Mouse (Mus musculus) adrenal gland, adult 8-10 months (tissue): ENCODE data around the gene Sae1. TPM values are rescaled to one million over a fixed set of nuclear protein-coding genes. Genes with fewer than 3 reads are reported as not detected.
A peak's percentile ranks its signal among the peaks of the same experiment; 100 is the strongest.

Experiments
- DNase-seq: peaks from one replicate; pipeline ENCODE4 v3.0.0; 2022
- total RNA-seq, 4 experiments: library from RNA; stranded (reverse); gene quantifications; 2 replicates each; pipeline ENCODE4 v1.2.4; 2022

Sae1 gene
- total RNA-seq, 4 experiments from 2014 or later: 64.0 to 78.2 (median 67.5) TPM

DNA sequence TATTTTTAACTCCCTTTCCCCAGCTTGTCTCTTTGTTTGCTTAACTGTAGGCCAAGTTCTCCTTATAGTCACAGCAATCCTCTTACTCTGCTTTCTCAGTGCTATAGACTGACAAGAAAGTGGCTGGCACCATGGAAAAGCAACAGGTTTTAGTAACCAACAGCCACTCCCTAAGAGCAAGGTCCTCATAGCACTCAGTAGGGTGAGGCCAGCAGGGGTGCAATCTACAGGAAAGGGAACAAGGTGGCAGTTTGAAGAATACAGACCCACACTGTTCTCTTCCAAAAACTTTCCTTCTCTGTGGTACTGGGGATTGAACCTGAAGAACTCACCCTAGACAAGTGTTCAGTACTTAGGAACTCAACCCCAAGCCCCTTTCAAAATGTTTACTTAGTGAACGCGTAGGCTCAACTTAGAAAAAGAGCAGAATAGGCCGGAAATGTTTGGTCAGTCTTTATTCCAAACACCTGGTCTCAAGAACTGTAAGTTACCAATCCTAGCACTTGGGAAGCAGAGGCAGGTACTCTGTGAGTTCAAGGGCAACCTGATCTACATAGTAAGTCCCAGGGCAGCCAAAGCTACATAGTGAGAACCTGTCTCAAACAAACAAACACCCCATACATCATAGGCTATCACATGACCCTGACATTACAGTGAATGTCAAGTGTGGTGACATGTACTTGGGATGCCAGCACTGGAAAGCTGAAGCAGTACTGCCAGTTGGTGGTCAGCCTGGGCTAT is 31.6 kb downstream of the Sae1 start:
- DNase-seq: no peak

DNA sequence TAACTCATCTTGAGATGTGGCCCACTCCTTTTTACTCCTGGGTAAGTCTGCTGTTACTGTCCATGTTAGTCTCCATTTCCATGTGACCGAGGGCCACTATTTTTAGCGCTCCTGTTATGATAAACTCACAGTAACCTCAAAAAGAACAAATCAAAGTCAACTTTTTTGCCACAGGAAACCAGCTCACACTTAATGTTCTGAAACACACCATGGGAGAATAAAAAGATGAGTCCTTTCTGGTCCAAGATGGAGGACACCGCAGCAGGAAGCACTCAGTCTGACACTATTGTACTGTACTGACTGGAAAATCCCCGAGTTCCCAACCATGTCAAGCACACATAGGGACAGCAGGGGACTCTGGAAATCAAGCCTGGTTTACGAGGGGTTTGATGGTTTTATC is 37.6 kb downstream of the Sae1 start:
- no peak for DNase-seq

DNA sequence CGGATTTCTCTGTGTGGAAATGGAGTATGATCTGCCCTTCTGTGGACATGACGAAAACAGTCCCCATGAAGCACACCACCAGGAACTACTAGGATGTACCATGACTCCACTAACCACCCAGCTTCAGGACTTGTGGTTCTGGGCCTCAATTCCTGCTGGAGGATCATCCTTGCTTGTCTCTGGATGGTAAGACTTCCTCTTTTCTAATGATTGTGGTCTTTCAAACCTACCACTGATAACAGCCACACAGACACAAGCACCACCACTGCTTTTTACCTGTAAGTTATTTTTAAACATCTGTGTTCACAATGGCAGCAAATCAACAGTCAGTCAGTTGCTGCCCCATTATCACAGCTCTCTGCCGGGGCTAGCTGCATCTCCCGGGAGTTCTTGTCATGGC is 42.3 kb downstream of the Sae1 start:
- no peak for DNase-seq

DNA sequence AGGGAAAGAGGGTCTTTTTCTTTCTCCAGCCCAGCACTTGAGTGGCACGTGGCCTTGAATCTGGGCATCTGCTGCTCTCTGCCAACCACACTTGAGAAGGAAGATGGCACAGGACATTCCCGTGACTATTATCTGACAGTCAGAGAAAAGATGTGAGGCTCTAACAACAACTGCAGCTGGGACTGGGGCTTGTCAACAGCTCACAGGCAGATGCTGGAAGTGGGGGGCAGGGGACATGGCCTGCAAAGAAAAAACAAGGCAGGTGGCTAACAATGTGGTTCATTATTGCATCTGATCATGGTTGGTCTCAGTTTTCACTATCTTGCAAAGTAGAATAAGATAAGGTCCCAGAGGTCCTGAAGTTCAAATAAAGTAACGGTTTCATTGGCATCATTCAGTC is 43.0 kb downstream of the Sae1 start:
- DNase-seq: no peak

DNA sequence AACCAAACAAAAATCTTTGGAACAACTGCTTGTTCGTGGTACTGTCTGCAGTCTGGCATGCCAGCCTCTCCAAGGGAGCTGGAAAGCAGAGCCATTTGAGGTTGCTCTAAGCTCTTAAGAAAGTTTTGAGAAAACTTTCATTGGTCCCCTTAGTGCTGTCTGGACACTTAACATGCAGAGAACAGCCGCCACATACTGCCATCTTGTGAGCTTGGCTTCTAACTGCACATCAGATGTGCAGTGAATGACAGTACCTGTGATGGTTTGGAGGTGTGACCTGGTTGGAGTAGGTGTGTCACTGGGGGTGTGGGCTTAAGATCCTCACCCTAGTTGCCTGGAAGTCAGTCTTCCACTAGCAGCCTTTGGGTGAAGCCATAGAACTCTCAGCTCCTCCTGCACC is 49.9 kb downstream of the Sae1 start:
- DNase-seq: no peak

DNA sequence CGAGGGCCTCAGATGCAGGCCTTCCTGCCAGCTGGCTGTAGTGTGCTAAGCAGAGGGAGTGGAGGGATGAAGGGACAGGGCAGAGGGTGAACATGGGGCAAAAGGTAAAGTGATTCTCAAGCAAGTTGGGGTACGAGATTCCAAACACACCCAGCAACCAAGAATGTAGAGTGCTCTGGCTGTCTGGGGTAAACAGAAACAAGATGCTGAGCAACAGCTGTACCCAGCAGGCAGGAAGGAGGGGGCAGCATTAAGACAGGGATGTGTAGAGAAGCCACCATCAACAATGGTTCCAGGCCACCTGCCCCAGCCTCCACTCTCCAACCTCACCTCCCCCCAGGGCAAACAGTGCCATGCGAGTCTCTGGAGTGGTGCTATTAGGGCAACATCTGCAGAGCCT is 58.5 kb downstream of the Sae1 start:
- no peak for DNase-seq

DNA sequence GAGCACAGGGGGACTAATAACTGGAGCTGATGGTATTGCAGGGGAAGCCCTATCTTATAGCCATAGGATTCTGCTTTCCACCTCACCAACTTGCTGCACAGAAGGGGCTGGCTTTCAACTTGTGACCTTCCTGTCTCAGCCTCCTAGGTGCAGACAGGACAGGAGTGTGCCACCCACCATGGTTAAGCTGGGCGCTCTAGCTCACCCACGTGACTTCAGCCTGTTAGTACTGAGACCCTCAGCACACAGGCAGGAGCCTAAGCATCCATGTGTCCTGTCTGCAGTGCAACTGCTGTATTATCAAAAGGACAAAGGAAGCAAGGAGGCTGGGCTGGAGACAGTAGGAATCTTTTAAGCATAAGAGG is 61.0 kb downstream of the Sae1 start:
- DNase-seq: no peak

DNA sequence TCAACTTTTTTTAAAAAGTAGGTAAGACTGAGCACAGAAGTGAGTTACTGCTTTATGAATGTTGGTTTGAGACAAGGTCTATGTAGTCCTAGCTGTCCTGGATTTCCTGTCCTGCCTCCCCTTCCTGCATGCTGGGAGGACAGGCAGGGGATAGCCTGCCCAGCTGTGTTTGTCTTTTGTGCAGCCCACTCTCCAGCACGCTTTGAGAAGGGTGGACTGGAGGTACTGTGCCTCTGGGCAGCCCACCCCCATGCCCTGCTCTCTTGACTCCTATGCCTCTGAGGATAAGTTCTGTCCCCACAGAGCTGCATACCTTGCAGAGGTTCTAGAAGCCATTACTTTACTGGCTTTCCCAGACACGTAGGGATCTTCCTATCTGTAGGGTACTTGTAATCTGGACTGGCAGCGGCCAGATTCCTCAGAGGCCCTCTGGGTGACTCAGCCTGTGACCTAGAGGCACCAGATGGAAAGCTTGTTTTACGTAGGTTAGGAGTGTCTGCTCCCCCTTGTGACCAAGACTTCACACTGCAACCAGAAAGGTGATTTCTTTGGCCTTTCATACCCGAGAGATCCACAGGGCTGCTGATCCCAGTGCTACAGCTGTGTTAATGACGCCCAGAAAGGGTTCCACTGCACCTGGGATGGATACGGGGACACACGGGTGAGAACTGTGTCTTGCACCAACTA is 61.5 kb downstream of the Sae1 start:
- DNase-seq: peak; percentile 81

DNA sequence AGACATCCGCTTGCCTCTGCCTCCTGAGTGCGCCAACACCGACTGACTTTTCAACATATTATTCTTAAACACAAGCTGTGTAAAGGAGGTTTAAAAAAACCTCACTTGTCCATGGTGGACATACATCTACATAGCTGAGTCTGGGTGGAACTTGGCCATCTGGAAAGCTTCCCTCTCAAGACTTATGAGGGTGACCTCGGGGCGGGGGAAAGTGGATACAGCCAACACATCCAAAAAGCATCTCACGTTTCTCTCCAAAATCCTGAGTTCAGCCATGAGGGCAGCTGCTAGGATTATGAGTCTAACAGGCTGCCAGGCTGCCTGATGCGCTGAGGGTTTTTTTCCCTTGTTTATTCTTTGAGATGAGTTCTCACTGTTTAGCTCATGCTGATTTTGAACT is 62.9 kb downstream of the Sae1 start:
- DNase-seq: no peak

DNA sequence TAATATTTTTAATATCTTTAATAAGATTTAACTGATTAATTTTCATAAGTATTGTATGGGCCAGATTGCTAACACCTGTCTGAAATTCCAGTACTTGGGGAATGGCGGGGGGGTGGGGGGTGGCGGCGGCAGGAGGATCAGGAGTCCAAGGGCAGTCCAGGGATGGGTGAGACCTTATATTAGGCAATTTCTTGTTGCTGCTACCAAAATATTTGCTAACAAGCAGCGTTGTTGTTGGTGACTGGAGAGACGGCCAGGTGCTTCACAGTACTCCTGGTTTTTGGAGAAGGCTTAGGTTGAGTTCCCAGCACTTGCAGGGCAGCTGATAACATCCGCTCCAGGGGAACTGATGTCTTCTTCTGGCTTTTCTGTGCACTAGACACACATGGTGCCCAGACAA is 67.1 kb downstream of the Sae1 start:
- no peak for DNase-seq

DNA sequence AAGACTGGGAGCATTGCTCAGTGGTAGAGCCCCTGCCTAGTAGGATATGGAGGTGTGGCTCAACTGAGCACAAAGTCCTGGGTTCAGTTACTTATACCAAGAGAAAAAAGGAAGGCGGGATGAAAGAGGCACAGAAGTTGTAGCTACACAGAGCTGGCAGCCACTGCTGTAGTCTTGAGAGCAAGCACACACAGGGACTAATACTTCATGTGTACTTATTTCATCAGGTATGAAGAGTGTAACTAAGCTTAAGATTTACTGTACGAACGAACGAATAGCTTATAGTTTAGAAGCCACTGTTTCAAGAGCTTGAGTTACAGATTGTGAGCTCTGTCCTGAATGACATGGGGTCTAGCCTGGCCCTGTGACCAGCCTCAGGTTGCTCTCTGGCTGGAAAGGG is 68.4 kb downstream of the Sae1 start:
- no peak for DNase-seq

DNA sequence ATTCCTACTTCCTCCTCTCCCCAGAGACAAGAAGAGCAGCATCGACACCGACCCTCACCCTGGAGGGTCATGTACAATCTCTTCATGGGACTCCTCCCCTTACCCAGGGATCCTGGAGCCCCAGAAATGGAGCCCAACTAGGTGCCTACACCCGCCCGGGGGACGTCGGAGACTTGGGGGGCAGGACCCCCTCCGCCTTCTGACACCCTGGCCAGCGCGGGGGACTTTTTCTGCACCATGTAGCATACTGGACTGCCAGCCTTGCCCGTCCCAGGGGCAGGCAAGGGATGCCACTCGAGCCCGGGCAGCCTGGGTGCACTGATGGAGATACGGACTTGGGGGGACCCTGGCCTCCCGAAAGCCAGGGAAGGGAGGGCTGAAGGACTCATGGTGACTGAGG is 70.5 kb downstream of the Sae1 start:
- DNase-seq: no peak

DNA sequence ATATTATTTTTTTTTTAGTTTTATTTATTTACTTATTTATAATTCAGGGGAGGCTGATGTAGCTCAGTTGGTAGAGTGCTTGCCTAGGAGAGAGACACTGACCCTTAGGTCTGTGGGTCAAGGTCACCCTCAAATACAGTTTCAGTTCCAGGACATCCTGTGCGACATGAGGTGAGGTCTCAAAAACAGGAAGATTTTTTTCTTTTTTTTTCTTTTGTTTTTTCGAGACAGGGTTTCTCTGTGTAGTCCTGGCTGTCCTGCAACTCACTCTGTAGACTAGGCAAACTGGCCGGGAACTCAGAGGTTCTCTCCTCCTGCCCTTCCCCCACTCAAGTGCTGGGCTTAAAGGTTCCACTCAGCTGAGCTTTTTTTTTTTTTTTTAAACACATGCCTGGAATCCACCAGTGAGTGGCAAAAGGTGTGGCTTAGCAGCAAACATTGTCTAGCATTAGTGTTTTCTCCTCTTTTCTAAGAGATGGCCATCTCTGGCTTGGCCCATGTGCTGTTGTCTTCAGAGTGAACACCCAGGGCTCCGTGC is 72.3 kb downstream of the Sae1 start:
- no peak for DNase-seq

DNA sequence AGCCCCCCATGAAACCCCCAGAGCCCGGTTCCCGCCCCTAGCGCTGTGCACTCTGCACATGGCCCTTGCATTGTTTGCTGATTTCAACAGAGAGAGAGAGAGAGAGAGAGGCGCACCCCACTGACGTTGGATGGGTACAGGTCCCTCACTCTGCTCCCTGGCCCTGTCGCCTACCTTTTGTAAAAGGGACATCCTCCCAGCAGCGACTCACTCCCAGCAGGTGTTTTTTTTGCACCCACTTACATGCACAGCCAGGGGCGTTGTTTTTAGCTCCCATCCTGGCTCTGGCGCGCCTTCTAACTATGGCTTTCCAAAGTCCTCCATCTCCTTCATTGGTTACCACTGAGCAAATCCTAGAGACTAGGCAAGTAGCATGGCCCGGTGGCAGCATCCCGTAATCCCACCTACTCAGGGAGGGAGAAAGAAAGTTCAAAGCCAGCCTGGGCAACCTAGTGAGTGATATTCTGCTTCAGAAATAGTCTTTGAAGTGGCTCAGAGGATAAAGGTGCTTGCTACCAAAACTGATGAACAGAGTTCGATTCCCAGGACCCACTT is 73.3 kb downstream of the Sae1 start:
- DNase-seq: no peak

DNA sequence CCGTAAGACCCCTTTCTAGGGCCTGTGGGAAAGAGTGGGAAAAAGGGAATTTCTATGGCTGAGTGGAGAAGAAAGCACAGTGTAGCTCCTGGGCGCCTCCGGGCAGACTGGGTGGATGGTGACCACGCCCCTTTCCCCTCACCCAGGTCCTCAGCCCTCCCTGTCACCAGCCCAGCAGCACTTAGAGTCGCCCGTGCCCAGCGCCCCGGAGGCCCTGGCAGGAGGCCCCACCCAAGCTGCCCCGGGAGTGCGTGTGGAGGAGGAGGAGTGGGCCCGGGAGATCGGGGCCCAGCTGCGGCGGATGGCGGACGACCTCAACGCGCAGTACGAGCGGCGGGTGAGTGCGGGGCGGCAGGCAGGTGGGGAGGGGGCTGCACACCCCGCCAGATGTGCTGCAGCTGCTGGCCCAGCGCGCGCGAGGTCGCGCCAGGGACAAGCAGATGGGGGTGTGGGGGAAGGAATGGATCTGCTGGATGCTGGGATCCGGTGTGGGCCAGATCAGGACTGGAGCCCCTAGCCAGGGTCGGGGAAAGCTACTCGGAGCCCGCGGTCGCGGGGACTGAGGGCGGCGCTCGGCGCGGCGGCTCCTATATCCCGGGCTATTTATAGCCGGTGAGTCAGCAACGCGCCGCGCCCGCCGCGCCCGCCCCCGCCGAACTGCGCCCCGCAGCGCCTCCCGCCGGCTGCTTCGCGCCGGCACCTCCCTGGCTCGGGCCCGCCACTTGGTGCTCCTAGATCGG is 74.0 kb downstream of the Sae1 start:
- peak; percentile 71 for DNase-seq

DNA sequence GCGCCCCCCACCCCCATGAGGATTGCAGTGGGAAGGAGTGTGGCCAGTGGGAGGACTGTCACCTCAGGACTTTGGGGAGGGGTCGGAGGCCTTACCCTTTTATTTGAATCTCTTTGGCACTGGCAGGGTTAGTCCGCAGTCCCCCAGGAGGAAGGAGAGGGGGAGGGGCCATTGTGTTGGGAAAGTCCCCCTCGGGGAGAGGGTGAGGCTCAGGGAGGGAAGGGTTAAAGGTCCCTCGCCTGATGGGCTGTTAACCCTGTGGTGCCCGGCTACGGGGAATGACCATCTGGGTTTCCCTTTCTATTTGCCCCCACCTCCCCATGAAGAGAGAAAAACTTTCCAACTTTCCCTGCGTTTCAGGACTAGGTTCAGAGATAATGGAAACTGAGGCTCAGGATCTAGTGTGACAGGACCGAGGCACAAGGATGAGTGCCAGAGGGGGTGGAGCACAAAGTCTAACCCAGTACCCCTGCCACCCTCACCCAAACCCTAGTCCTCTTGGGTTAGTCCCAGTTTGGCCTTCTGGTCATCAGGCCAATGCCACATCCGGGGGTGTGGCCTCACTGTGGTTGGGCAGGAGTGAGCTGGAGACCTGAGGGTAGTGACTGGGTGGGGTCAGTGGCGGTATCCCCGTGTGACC is 74.8 kb downstream of the Sae1 start:
- DNase-seq: peak; percentile 78

DNA sequence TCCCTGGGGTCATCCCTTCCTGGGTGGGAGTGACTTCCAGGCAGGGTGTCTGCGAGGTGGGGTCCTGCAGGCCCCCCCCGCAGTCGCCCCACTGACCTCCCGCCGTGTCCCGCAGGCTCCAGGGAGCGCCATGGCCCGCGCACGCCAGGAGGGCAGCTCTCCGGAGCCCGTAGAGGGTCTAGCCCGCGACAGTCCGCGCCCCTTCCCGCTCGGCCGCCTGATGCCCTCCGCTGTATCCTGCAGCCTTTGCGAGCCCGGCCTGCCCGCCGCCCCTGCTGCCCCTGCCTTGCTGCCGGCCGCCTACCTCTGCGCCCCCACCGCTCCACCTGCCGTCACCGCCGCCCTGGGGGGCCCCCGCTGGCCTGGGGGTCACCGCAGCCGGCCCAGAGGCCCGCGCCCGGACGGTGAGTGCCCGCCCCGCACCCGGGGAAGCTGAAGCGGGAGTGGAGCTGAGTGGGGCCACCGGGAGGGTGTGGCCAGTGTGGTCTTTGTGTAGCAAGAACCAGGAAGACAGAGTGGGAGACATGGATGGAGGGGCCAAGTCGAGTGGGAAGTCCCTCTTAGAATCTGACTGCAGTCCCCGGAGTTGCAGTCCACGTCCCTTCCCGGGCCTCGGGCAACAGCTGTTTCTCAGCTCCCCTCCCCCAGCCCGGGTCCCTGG is 75.5 kb downstream of the Sae1 start:
- DNase-seq: peak; percentile 37

DNA sequence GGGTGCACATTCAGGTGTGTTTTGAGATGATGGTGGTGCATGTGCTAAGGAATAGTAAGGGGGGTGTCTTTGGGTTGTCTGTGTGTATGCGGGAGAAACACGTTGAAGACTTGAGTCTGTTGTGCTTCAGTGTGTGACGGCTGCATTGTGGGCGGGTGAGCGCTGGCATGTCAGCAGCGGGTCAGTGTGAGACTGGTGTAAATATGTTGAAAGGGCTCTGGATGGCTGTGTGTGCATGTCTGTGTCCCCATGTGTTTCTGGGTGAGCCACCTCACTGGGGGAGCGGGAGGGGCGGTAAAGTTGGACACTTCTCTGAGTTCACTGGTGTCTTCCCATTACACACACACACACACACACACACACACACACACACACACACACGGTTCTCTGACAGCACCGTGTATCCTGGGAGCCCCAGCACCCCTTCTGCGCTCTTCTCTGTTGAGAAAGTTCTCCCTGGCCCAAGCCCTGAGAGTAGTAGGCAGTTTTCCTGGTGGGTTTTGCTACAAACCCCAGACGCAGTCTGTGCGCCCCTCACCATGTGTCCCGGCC is 76.1 kb downstream of the Sae1 start:
- no peak for DNase-seq

DNA sequence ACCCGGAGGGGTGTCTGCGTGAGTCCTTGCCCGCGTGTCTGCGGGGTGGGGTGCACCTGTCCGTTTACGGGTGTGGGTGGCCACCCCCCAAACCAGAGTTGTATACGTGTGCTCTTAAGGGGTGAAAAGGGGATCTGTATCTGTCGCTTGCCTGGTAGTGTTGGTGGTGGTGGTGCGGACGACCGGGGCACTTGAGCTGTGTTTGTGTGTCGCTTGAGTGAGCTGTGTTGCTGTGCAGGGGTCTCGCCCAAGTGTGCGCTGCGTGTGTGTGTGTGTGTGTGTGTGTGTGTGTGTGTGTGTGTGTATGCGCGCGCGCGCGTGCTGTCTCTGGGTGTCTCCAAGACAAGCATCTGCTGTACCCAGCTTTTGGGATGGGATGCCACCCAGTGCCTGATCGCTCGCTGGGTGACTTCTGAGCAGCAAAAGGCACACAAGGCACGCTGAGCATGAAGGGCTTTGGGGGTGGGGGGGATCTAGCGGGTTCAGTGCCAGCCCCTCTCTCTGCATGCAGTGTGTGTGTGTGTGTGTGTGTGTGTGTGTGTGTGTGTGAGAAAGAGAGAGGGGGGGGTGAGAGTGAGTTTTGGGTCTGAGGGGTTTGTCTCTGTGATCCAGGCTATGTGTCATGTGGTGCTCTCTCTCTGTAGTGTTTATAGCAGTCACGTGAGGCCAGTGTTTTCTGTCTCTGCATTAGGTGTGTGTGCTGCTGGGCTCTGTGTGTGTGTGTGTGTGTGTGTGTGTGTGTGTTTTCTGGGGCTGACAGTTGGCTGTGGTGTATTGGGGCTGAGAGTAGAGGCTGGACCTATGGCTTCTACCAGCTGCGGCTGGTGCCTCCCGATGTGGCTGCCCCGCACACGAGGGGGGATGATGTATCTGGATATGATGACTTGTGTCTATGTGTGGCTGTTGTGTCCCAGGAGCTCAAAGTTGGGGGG is 76.8 kb downstream of the Sae1 start:
- no peak for DNase-seq

DNA sequence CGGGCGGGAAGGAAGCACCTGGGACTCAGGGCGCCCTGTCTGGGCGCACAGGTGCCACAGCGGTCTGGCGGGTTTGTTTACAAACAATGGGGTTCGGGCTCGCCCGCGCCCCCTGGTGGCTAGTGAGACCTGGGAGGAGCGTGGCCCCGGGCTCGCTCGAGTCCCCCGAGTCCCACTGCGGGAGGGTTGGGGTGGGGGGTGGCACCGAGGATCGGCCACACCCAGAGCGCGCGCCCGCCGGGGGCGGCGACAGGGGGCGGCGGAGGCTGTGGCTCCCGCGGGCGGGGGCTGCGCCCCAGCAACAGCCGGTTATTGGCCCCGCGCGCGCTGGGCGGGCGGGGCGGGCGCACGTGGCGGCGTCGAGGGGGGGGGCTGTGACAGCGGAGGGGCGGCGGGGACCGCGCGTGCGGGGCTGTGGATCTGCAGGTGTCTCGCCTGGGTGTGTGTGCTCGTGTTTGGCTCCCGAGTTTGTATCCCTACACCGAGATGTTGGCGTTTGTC is 77.5 kb downstream of the Sae1 start:
- peak; percentile 76 for DNase-seq
